Mouse (Mus musculus): ENCODE results near the gene Appl1.
"Not testable (repeated sequence)": the region's sequence is repeated elsewhere in the genome, so short reads cannot be mapped to it uniquely, and the experiment has no call there.

Gene Appl1

DNA sequence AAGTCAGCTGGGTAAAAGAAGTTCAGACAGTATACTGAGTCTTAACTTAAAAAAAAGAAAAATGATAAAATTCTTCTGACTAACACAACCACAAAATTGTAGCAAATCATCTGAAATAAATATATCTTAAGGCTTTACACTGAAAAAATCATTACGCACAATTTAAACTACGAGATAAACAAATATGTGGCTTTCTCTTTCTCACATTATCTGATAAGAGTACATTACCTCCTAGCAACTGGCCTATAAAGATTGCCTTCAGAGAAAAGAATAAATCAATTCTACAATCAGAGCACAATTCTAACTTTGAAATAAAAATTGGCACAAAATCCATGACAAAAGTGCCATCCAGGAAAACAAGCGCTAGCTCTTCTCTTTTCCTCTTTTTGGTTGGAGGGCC, 1.9 kb downstream of the Appl1 start:
- no peak for DNase-seq (ENCODE audit: low spot score in 2 of 2)

GRCm38 (mm10) chr14:26960518-26960917, 10.5 kb downstream of the Appl1 start:
- no peak for DNase-seq (ENCODE audit: low spot score in 2 of 2)

DNA sequence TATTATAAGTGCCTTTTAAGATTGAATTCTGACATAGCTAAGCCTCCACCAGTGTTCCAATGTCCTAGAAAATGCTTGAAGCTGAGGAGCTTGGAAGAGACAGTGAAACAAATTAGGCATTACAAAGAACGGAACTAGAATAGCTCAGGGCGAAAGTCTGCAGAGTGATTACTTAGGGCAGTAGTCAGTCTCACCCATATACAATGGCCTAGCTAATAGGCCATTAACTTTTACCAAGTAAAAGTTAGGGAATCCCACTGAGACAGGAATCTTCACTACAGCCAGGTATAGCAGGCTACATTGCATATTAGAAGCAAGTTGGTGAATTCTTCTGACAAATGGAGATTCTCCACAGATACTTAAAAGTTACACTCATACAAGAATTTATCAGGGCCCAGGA, 14.9 kb downstream of the Appl1 start:
- not testable (repeated sequence) for DNase-seq (ENCODE audit: low spot score in 2 of 2)

DNA sequence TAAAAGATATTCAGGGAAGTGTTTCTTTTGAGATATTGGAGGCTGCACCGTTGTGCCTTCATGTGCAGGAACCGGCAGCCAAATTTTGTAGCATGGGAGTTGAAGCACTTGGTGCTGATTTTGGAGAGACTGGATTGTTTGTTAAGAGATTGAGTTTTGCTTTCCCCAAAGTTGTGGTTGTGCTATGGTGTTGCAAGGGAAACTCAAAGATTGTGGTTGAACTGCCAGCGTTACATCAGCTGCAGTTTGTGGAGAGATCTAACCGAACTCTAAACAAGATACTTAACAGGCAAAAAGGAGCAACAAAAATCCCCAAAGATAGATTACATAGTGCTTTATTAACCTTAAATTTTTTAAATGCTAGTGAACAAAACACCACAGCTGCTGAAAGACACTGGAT, 35.5 kb downstream of the Appl1 start:
- no peak for DNase-seq (ENCODE audit: low spot score in 2 of 2)

- no peak for DNase-seq (ENCODE audit: low spot score in 2 of 2)
Measured at GRCm38 (mm10) chr14:26934891-26935290, 36.1 kb downstream of the Appl1 start.

- no peak for DNase-seq (ENCODE audit: low spot score in 2 of 2)
Measured at GRCm38 (mm10) chr14:26923702-26924421, 47.2 kb downstream of the Appl1 start.

- DNase-seq (ENCODE audit: low spot score in 2 of 2), result no peak
Measured at GRCm38 (mm10) chr14:26919310-26919709, 51.7 kb downstream of the Appl1 start.

DNA sequence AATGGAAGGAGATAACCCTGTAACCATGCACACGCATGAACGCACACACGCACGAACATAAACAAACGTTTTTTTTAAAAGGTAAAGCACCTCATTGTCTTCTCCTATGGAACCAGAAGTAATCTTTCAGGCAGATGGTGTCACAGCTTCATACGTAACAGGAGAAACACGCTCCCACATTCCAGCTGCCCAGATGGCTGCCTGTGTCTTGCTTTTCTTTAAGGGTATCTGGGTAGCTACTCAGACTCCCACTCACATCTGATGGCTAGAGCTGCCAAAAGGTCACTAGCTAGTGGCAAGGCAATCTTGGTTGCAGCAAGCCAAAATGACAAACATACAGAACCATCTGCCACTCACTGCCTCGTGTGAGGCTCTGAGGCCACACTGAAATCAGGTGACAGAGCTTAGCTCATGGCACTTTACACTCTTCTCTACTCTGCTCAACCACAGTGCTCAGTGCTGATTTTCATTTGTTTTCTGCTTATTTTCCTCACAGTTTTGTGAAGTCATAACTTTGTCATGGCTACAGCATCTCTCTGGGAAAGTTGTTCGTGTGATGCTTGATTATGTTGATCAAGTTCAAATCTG, 57.3 kb downstream of the Appl1 start:
- peak in 1 of 2 experiments; percentile 59 for DNase-seq (ENCODE audit: low spot score in 2 of 2)

DNA sequence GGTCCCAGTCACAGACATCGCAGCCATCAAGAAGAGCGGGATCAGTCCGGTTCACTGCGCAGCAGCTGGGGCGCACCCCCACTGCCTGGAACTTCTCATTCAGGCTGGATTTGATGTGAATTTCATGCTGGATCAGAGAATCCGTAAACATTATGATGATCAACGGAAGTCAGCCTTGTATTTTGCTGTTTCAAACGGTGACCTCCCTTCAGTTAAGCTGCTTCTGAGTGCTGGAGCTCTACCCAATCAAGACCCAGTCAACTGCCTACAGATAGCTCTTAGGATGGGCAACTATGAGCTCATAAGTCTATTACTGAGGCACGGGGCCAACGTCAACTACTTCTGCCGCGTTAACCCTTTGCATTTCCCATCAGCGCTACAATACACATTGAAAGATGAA, 59.2 kb downstream of the Appl1 start:
- DNase-seq (ENCODE audit: low spot score in 2 of 2), result no peak

- no peak for DNase-seq (ENCODE audit: low spot score in 2 of 2)
Measured at GRCm38 (mm10) chr14:26911201-26911600, 59.8 kb downstream of the Appl1 start.

- not testable (repeated sequence) for DNase-seq (ENCODE audit: low spot score in 2 of 2)
Measured at GRCm38 (mm10) chr14:26910461-26910860, 60.6 kb downstream of the Appl1 start.

DNA sequence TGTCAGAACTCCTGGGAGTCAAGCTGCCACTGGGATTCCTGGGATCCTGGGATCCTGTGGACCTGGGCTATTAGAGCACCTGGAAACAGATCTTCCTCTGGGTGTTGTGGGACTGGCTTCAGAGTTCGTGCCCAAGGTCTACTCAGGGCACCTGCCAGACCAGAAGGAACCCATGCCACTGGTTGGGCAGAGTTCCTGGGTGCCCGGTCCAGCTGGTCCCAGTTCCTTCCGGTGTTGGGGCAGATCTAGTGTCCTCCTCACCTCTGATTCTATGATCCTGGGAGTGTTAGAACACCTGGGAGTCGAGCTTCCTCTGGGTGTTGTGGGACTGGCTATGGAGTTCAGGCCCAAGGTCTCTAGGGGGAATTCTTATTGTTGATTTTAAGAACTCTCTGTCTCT, 63.6 kb downstream of the Appl1 start:
- DNase-seq (ENCODE audit: low spot score in 2 of 2), result no peak

DNA sequence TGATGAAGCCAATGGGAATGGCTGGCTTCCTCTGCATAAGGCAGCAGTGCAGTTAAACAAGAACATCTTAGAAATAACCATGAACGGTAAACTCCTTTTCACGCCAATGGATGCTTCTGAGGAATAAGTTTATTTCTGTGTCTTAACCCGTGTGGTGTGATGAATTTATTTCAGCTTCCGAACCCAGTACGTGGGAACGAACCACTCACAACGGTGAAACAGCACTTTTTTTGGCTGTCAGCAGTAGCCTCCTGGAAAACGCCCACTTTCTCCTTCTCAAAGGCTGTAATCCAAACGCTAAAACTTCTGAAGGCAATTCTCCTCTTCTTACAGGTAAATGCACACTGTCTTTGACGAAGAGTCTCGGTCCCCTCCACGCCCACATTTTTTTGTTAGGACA, 70.1 kb downstream of the Appl1 start:
- DNase-seq (ENCODE audit: low spot score in 2 of 2), result peak in 1 of 2 experiments; percentile 25

- DNase-seq (ENCODE audit: low spot score in 2 of 2), result no peak
Measured at GRCm38 (mm10) chr14:26899490-26899889, 71.5 kb downstream of the Appl1 start.

GRCm38 (mm10) chr14:26894392-26894791, 76.6 kb downstream of the Appl1 start, which contains the start of gene Asb14:
Gene Asb14, plus strand, starts transcription at chr14:26894557.
- DNase-seq (ENCODE audit: low spot score in 2 of 2), result no peak

DNA sequence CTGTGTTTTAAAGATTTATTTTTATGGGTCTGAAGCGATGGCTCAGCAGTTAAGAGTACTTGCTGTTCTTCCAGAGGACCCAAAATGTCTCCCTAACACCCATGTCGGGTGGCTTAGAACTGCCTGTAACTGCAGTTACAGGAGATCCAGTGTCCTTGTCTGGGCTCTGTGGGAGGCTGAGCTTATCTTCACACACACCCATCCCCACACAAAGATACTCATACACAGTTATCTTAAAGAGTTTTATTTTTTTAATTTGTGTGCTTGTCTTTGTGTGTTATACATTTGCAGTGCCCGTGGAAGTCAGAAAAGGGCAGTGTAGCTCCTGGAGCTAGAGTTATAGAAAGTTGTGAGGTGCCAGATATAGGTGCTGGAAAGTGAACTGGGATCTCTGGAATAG, 80.3 kb downstream of the Appl1 start:
- DNase-seq (ENCODE audit: low spot score in 2 of 2), result no peak

GRCm38 (mm10) chr14:26887244-26887643, 83.8 kb downstream of the Appl1 start:
- no peak for DNase-seq (ENCODE audit: low spot score in 2 of 2)

DNA sequence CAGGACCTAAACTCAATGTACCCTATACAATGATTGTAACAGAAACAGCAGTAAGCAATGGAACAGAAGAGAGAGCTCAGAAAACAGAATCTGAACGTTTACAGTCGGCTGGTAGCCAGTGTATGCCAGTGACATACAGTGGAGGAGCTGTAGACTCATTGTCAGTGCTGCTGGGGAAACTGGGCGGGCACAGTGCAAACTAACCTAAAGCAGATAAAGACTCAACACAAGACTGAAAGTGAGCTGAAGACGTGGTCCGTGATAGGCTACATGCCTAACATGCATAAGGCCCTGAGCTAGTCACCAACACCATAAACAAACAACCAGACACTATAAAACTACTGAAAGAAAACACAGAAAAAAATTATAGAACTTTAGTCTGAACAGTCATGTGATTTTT, 89.3 kb downstream of the Appl1 start:
- DNase-seq (ENCODE audit: low spot score in 2 of 2), result no peak

DNA sequence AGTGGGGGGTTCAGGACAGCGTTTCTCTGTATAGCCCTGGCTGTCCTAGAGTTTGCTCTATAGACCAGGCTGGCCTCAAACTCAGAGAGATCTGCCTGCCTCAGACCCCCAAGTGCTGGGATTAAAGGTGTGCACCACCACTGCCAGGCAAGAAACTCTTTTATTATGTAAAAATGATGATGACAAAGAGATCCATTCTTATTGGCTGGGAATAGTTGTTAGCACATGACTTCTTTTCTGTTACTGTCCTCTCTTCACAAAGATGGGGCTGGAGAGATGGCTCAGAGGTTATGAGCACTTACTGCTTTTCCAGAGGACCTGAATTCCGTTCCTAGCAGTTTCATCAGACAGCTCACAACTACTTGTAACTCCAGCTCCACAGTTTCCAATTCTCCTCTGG, 91.1 kb downstream of the Appl1 start:
- no peak for DNase-seq (ENCODE audit: low spot score in 2 of 2)

DNA sequence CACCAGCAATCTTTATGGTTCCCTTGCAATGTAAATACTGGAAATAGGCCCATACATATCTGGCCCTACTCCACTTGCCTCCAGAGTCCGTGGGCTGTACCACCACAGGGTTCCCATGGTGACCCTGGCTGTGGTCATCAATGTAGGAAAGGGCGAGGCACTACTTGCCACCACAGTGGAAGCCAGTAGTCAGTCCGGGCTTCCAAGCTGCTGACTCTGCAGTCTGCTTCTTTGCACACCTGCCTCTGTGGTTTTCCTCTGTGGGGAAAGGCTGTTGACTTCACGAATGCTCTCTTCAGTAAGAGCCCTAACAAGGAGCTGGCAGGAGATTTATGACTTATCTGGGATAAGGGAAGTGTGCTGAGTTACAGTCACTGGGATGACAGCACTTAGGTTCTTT, 92.3 kb downstream of the Appl1 start:
- no peak for DNase-seq (ENCODE audit: low spot score in 2 of 2)

All from left cerebral cortex, adult 9 months (tissue).